Mouse (Mus musculus): ENCODE measurements around the gene Rer1.

DNA sequence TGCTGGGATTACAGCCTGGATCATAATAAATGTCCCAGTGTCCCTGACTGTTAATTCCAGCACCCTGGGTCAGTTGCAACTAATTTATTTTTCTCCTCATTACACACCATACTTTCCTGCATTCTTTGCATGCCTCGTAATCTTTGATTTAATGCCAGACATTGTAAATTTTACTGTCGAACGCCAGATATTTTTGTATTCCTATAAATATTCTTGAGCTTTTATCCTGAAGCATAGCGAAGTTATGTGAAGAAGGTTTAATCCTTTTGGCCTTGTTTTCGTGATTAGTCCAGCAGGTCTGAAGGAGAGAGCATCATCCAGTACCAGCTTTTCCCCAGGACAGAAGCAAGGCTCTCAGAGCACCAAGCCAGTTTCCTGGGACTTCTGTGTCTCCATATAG, 23.3 kb upstream of the Rer1 start:
- TF ChIP-seq CTCF (IDR thresholded peaks at IDR 0.05; ENCODE audit: extremely low read depth, insufficient read depth, low read length): no peak
- no peak for TF ChIP-seq POLR2A (IDR thresholded peaks at IDR 0.05; ENCODE audit: extremely low read depth, insufficient read depth, low read length)
